Mouse (Mus musculus): Measurements from ENCODE around the gene Nudt16l1.

Nudt16l1 gene

GRCm38 (mm10) chr16:4938461-4938860 lies at the start of gene Nudt16l1:
TSS of gene Nudt16l1 (plus strand) at chr16:4938761.
- no peak for DNase-seq (ENCODE audit: low read depth, low spot score)

- no peak for DNase-seq (ENCODE audit: low read depth, low spot score)
These were observed 48.3 kb upstream of the Nudt16l1 start for GRCm38 (mm10) chr16:4890201-4890709.

DNA sequence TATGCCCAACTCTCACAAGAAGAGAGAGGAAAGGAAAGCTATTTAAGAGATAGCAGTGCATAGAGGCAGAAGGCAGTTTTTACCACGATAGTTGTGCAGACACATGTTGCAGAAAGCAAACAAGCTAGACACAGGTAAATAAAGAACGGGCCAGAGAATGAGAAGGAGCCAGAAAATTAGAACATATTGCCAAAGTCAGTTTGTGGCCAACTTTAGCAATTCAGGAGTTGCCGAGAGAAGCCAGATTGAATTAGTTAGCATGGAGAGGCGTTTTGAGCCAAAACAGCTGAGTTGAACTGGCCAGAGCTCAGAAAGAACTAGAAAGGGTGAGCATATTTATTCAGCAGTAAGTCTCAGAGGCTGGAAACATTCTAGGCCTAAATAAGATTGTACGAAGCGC lies 46.4 kb upstream of the Nudt16l1 start:
- no peak for DNase-seq (ENCODE audit: low read depth, low spot score)

DNA sequence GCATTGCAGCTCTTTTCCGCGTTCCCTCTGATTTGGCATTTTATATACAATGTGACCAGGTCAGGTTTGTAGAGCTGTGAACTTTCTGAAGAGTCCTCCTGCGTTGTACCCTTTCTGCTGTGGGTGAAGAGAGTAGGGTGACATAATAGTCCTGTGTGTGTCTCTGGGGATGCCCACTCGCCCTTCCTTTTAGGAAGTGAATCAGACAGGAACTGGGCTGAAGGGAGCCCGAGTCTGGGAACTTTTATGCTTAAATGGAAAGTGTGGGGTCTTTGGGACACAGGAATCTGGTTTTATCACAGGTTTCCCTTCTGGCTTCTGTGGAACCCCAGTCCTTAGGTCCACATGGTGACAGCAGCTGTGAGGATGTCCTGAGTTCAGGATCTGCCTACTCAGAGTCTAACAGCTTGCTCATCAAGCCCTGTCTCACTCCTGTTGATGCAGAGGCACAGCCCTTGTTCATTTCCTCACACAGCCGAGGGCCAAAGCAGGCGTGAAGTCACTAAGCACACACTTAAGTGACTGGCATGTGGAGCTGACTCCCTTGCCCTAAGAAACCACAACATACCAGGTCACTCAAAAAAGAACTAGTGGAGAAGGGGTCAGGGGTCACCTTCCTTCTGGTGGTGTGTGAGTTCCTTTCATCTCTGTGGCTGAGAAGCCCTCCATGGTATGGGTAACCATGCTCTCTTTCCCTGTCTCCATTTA lies 44.2 kb upstream of the Nudt16l1 start:
- no peak for DNase-seq (ENCODE audit: low read depth, low spot score)

DNA sequence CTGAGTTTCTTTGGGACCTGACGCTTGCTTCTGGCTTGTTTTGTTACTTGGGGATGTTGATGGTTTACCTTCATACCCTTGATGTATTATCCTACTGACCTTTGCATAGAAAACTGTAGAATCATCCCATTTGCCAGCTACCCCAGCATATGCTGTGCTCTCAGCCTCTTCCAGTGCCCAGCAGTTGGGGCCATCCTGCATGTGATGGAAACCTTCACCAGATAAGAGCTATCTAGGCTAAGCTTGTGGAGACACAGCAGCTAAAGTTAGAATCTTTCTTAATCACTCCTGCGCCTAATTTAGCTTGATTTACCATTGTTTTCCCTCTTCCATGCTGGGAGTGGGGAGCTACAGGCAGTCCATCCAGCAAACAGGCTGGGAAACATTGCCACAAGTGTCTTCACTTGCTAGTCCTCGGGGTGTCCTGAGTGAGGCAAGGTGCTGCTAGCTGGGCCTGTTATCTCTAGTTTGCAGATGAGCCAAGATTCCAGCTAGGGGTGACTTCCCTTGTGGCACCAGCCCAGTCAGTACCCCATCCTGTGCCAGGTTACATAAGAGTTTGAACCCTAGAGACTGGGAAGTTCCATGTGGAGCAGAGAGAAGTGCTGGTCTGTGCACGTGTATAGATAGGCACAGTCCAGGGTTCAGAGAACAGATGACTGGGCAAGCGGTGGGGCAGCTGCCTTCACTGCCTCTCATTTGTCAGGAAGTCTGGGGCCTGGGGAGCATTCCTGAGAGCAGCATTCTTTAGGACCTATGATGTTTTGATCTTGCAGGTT lies 42.1 kb upstream of the Nudt16l1 start:
- no peak for DNase-seq (ENCODE audit: low read depth, low spot score)

GRCm38 (mm10) chr16:4897146-4897730 lies 41.3 kb upstream of the Nudt16l1 start:
- DNase-seq (ENCODE audit: low read depth, low spot score) = no peak

- DNase-seq (ENCODE audit: low read depth, low spot score) = no peak
These were observed 39.7 kb upstream of the Nudt16l1 start for GRCm38 (mm10) chr16:4898881-4899280.

DNA sequence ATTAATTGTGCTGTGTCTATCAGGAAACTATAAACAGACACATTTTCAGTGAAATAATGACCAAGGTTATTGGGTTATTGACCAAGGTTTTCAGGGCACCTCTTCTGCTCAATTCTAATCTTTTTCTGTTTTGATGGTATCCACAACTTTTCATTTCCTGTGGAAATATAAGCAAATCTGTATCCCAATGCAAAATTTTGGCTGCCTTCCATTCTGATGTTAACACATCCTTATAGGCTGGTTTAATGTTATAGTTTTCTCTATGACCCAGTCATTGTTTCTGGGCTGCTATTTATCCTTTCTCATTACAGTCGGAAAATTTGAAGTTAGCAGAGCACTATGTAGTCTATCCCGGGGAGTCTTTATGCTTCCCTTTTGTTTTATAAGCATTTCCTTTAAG lies 38.9 kb upstream of the Nudt16l1 start:
- DNase-seq (ENCODE audit: low read depth, low spot score) = no peak

DNA sequence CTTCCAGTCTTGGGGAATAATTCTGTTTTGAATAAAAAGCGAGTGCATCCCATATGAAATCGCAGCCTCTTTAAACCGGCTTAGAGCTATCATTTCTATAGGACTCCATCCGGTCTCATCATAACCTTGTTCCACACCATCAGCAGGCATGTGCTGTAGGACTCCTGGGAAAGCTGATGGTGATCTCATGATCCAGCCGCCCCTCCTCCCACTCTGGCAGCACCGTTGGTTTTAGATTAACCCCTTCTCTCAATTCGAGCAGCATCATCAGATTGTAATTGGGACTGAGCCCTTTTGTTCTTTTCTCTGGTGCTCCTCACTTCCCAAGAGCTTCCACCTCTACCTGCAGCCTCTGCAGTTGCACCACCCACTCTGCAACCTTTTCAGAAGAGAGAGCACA lies 37.4 kb upstream of the Nudt16l1 start:
- DNase-seq (ENCODE audit: low read depth, low spot score) = no peak

GRCm38 (mm10) chr16:4902390-4902789 lies 36.2 kb upstream of the Nudt16l1 start:
- no peak for DNase-seq (ENCODE audit: low read depth, low spot score)

GRCm38 (mm10) chr16:4903491-4904102 lies 35.0 kb upstream of the Nudt16l1 start:
- DNase-seq (ENCODE audit: low read depth, low spot score) = no peak

DNA sequence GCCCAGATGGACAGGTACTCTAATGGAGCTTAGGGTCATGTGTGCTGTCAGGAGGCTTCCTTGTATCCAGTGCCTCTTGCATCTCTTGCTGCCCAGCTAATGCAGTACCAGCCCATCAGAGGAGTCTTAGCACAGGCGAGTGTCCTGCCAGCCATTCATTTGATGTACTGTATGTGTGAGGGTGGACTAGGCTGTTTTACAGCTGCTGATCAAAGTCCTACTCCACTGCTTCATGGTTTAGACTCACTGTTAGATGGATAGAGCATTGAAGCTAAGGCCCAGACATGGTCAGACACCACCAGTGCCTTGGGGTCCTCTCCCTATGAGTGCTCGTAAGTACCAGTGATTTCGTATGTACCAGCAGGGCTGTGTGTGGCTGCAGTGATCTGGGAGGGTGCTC lies 33.7 kb upstream of the Nudt16l1 start:
- no peak for DNase-seq (ENCODE audit: low read depth, low spot score)

- no peak for DNase-seq (ENCODE audit: low read depth, low spot score)
These were observed 33.0 kb upstream of the Nudt16l1 start for GRCm38 (mm10) chr16:4905591-4905990.

DNA sequence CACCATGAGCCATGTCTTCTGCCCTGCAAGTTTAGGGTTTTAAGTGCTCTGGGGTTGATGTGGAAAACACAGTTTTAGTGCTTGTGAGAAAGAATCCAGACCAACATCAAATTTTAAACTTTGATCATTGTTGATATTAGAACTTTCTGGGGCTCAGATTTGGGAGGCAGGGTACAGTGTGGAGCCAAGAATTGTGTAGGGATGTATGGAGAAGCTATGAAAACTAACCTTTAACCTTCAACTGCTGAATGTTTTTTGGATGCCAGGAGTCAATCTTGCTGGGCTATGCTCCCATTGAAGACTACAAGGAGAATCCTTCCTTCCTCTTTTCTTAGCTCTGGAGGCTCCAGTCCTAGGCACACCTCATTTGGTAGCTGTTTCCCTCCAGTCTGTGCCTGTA lies 32.0 kb upstream of the Nudt16l1 start:
- DNase-seq (ENCODE audit: low read depth, low spot score) = no peak

GRCm38 (mm10) chr16:4907386-4907785 lies 31.2 kb upstream of the Nudt16l1 start:
- no peak for DNase-seq (ENCODE audit: low read depth, low spot score)

DNA sequence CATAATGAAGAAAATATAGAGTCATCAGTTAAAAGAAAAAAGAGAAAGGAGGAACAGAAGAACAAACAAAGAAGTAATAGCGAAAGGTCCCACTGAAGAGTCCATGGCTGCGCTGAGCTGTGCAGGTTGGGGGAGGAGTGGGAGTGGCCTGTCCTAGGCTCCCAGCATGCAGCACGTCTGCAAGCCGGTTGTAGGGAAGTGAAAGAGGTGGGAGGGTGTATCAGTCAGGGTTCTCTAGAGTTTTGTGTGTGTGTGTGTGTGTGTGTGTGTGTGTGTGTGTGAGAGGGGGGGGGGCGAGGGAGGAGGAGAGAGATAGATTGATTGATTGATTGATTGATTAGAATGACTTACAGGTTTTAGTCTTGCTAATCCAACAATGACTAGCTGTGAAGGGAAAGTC lies 30.6 kb upstream of the Nudt16l1 start:
- DNase-seq (ENCODE audit: low read depth, low spot score) = no peak

DNA sequence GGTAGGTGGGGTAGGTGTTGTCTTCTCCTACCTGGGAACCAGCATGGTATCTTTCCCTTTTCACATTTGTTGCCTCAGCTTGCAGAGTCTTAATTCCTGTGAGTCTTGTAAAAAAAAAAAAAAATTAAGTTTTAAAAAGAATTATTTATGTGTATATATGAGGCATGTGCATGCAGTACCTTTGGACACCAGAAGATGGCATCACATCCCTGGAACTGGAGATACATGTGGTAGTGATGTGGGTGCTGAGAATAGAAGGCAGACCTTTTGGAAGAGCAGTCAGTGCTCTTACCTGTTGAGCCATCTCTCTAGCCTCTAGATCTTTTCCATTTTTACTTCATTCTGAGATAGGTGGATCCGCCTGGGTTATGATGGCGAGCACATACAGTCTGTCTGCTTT lies 28.8 kb upstream of the Nudt16l1 start:
- no peak for DNase-seq (ENCODE audit: low read depth, low spot score)

DNA sequence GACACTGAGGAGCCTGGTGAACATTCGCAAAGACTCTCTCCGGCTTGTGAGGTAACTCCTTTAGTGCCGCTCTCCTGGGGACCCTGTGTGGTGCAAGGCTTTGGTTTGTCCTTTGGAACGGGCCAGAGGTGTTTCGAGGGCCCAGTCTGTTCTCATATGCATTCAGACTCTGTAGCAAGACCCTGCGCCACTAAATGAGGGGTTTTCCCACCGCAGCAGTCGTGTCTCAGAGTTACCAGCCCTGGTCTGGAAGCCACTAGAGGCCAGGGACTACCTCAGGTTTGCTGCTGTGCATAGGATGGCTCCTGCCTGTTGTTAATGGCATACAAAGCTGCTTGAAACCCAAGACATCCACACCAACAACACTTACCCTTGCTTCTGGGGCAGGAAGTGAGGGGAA lies 27.8 kb upstream of the Nudt16l1 start:
- DNase-seq (ENCODE audit: low read depth, low spot score) = no peak

- no peak for DNase-seq (ENCODE audit: low read depth, low spot score)
These were observed 26.4 kb upstream of the Nudt16l1 start for GRCm38 (mm10) chr16:4912074-4912648.

DNA sequence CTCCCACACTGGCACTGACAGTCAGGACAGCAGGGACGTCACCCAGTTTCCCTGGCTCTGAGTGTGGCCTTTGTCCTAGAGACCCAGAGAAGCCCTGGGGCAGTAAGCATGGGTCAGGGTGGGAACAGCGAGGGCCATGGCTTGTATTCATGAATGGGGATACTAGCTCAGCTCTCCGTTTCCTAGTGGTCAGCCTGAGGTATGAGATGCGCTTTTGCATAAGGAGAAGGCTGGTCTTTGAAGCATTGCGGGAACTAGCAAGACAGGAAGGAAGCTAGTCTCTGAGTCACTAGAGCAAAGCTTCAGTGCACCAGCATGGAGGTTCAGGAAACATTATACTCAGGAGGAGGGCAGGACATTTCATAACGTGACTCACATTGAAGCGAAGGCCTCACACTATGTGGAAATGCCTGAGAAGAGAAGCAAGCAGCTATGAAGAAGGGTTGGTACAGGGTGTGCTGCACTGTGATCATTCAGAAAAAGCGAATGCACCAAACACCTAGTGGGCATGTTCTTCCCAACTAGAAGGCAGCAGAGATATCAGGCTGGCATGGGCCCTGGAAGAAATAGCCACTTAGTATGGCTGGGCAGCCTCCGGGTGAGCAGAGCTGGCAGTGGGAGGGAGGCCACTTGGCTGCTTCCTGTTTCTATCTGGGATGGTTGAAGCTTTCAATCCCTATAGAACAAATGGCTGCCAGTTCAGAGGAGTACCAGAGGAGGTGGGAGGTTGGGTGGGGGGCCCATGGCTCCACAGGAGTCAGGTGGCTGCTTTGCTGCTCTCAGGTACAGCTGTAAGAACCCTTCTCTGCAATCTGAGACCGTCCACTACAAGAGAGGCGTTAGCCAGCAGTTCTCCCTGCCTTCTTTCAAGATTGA lies 25.4 kb upstream of the Nudt16l1 start:
- no peak for DNase-seq (ENCODE audit: low read depth, low spot score)

Data from telencephalon, adult 2 months (tissue).